Mouse (Mus musculus) CD4-positive naive resting alpha-beta T cell, adult 76 days (primary cell): ENCODE data around the gene Nans. TPM values are rescaled to one million over a fixed set of nuclear protein-coding genes. Genes with fewer than 3 reads are reported as not detected.

Experiments
- total RNA-seq: library from RNA; stranded (reverse); gene quantifications from one replicate; pipeline ENCODE4 v1.2.4, GENCODE M21; 2023

Gene Nans
- total RNA-seq: 42.5 TPM

GRCm38 (mm10) chr4:46489028-46489925 lies at the start of gene Nans:
Nans (plus strand) TSS chr4:46489248.

DNA sequence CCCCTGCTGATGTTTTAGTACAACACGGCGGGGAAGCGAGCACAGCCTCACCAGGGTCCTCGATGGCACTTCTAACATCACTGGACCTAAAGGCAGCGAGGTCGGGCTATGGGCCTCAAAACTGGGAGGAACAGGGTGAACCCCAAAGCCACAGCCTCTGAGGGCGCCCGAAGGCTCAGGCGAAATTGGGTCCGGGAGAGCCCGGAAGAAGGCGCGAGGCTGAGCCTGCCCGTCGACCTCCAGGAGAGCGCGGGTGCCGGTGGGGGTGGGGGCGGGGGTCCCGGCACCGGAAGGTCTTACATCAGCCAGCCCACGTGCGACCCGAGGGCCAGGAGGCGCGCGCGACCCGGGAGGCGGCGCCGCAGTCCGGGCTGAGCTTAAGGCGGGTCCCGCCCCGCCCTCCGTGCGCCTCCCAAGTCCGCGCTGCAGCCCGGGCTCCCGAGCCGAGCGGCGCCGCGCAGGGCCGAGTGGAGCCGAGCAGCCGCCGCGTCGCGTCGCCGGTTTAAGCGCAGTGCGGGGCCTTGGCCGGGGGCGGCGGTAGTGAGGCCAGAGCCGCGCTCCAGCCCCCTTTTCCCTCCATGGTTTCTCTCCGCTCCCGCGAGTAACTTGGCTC lies 38.4 kb upstream of the Nans start, which contains the start of gene Anp32b:
Gene Anp32b (plus strand): TSS at position 384 of the 613 bp plus-strand sequence.

DNA sequence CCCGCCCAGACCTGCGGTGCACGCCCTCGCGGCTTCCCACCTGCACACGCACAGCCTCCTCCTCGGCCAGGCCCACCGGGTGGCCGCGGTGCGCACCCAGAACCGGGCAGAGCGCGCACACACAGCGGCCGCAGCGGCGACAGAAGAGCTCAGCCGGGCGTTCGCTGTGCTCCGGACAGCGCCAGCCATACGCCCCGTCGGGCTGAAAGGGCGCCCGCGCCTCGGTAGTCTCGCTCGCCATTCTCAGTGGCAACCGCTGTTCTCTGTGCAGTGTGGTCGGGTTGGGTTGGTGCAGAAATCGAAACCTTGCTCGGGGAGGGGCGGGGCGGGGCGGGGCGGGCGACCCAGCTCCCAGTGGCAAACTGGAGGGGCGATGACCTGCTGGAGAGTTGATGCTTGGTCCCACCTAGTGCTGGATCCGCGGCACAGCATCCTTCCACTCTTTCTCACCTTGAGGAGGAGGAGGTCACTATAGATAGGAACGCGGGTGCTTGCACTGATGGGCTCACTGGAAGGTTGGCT lies 46.9 kb downstream of the Nans start, which contains the start of gene Trim14:
Gene Trim14 (minus strand): TSS at position 302 of the 522 bp plus-strand sequence.

Other genes with a start within 250 kb of the Nans start
- not detected for gene Foxe1, start 145.6 kb upstream of the Nans start, total RNA-seq
- gene Trmo, start 99.8 kb upstream of the Nans start, total RNA-seq: 25.4 TPM
- 0.79 TPM for gene Hemgn, start 75.7 kb upstream of the Nans start, total RNA-seq
- 136 TPM for gene Anp32b, start 38.3 kb upstream of the Nans start, total RNA-seq
- 61.9 TPM for gene Trim14, start 46.9 kb downstream of the Nans start, total RNA-seq
- 14.5 TPM for gene Coro2a, start 113.0 kb downstream of the Nans start, total RNA-seq
- gene Tbc1d2, start 161.0 kb downstream of the Nans start, total RNA-seq: 0.53 TPM